Mouse (Mus musculus): ENCODE results near the gene Cep112.
"Not testable (repeated sequence)": the region's sequence is repeated elsewhere in the genome, so short reads cannot be mapped to it uniquely, and the experiment has no call there.

The Cep112 gene

DNA sequence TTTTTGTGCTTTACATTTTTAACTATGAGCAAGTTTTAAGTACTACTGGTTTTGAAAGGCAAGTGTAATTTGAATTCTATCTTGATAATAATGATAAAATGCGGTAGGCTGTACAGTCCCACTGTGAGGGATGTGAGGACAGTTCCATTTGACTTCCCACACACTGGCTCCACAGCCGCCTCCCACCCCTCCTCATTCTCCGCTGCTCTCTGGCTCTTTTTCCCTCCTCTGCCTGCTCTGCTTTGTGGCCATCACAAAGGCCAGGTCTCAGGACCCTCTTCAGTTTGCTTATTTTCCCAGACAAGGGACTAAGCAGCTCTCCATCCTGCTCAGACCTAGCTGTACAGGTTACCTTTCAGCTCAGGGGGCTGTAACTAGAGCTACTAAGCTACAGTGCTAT is 379.0 kb downstream of the Cep112 start:
- no peak for DNase-seq

DNA sequence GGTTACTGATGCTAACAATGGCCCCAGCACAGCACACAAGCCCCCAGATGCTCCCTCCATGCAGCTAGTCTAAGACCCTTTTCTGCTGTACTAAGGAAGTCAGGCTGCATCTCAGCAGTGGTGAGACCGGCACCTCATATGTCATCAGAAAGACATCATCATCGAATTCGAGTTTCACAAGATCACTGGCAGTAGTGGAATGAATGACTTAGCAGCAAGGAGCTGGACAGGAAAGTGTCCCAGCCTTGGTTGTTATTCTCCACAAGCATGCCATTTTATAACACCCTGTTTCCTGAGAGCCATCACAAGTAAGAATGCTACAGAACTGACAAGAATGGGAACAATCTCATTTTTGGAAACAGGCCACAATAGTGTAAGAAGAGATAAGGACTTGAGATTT is 381.0 kb downstream of the Cep112 start:
- DNase-seq, result no peak

DNA sequence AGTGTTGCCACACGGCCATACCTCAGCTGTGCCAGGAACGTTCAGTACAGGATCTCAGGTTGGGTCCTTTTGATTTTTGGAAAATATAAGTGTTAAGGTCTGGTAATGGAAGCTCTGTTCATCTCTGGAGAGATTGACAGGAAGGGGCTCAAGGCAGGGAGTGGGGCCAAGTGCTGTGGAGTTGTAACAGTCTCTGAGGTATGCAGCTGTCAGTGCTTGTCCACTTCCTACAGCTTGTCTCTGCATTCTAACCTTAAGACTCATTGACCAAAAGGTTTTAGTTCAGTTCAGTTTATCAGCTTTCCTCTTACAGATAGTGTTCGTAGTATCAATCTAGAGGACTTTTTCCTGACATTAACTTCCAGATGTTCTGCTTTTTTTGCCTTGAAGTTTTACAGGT is 384.6 kb downstream of the Cep112 start:
- no peak for DNase-seq

DNA sequence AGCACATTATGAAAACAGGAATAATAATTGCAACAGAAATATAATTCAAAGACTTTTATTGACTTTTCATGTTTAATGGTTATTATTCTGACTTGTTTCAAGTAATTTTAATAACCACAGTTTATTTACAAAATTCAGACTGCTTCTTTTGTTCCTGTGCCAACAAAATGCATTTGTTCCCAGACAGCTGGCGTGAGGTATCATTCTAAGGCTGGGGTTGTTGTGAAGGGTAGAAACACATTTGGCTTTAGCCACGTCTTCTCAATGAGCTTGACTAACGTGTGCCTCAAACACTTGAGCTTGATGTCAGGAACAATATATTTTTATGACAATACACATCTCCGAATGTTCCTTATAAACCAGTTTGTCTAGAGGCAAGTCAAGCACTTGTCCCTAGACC is 396.8 kb downstream of the Cep112 start:
- no peak for DNase-seq

DNA sequence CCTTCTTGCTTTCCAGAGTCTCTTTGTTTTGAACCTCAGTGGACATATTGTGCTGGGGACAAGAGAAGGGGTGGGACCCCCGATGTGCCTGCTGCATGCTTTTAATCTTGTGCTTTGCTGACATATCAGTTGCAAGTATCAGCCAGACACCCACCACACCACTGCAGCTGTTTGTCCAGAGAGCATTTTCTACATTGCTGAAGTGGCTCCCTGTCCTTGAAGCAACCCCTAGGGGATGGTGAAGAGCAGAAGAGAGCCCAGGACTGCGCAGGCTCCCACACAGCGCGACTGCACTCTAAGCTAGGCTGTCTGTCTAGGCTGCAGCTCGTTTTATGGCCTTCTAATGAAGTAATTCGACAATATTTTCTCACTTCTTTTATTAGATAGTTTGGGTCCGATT is 397.3 kb downstream of the Cep112 start:
- no peak for DNase-seq

DNA sequence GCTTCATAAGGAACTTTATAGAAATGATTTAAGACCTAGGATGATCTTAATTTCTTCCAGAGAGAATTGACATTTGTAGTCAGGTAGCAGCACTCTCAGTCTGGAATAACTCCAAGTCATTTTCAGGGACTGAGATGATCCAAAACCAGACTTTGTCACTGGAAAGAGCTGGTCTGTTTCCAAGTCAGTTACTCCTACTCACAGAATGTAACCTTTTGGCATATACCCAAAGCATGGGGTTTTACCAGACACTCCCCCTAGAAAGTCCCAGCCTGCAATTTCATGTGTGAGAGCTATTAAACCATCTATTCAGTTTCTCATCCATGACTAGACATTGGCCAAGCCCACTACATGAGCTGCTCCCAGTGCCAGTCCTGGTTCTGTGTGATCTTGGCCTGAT is 402.3 kb downstream of the Cep112 start:
- DNase-seq, result peak; percentile 20 to 75

DNA sequence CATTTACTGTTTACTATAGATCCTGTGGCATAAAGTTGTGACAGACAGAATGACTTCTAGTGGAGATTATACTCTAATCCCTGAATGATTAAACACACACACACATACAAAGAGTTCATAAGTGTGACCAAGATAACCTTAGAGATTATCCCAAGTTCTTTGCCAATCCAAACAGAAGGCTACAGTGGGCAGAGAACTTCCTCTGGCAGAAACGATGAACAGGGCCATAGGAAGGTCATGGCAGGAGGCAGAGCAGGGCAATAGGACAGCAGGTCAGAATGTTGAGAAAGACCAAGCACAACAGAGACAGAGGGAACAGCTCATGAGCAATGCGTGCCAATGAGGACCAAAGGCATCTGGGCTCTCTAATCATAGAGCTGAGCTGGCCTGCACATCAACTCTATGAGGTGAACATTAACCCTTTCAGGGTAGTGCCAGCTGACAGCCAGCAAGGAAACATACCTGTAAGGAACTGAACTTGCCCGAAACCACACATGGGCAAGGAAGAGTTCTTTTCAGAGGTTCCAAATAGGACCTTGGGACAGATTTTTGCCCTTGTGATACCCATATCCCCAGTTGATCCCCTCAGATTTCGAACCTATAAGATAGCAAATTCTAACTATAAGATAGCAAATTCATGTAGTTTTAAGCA is 403.5 kb downstream of the Cep112 start:
- no peak for DNase-seq

DNA sequence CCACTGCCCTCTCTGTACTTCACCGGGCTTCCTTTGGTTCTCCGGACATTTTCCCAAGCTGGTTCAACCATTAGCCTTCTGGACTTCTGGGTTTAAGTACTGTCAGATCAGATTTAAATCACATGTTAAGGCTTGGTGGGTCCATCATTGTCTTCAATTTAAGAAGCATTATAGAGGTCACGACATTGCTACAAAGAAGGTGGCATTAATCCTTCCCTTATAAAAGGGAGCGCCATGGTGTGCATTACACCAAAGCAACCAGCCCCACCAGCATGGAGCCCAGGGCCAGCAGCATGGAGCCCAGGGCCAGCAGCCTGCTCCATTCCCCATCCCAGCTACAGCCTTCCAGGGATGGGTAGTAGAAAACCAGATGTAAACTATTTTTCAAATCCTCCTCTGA is 411.7 kb downstream of the Cep112 start:
- DNase-seq, result no peak

DNA sequence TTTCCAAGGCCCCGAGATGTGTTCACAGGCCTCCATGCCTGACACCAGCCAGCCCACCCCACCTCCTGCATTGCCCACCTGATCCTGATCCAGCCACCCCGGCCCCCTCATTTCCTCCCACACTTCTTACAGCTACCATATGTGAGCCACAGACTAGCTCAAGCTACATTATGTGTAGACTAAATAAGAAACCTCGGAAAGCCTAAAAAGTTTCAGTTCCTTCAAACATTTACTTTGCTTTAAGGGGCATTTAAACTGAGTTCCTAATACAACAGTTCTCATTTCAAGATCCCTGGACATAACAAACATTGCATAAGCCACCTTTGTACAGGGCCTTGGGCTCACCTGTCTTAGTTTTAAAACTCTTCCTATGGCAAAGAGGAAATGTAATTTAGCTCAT is 415.2 kb downstream of the Cep112 start:
- DNase-seq, result no peak

DNA sequence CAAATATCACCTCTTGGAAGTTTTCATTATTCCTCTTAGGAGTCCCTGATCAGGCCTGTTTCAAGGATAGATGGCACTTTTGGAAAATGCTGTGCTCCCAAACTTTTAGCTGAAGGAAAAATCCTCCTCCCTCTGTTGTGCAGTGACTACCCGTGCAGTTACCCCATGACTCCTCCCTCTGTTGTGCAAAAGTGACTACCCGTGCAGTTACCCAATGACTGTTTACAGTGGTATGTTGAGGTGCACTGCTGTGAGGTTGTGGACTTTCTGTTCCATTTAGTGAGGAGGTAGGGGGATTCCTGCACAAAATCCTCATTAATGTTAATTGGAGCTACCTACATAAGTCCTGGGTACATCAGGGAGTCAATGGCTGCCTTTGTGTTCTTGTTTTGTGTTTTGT is 417.8 kb downstream of the Cep112 start:
- no peak for DNase-seq

DNA sequence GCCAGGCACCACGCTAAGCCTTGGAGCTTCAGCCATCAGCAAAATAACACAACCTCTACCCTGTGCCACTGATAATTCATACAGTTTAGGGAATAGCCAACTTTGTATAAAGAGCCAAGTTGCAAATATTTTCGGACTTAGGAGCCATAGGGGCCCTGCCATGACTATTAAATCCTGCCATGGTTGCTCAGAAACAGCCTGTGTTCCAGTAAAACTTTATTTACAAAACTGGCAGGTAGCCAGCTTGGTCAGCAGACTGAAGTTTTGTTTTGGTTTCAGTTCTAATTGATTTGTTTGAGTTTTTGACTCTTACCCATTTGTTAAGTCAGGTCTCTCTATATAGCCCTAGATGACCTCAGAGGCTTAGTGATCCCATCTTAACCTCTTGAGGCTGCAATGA is 421.0 kb downstream of the Cep112 start:
- DNase-seq, result no peak

DNA sequence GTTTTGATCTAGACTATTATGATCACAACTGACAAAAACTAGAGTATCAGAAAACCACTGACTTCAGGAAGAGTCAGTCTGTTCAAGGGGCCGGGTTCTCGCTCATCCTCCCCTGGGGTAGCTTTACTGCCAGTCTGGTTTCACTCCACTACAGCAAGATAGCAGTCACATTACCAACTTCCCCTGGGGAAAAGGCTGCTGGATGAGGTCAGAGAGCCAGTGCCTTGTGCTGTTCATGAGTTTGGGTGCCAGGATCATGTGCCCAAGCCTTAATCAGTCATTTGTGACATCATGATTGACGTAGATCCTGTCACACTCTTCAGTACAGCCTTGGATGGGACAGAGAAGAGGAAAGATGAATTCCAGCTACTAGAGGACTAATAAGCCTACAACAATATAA is 421.5 kb downstream of the Cep112 start:
- no peak for DNase-seq

DNA sequence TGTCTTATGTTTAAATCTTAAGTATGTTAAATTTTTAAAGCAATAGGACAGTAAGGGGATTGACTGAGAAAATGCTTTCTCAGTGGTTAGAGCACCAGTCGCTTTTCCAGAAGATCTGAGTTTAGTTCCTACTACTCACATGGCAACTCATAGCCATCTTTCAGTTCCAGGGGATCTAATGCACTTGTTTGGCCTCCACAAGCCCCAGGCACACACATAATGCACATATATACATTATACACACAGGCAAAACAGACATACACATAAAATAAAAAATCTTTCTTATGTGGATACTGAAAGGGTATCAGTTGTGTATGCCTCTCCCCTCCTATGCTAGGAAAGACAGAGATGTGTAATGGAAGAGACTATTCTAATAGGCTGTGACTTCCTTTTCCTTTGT is 426.8 kb downstream of the Cep112 start:
- no peak for DNase-seq

DNA sequence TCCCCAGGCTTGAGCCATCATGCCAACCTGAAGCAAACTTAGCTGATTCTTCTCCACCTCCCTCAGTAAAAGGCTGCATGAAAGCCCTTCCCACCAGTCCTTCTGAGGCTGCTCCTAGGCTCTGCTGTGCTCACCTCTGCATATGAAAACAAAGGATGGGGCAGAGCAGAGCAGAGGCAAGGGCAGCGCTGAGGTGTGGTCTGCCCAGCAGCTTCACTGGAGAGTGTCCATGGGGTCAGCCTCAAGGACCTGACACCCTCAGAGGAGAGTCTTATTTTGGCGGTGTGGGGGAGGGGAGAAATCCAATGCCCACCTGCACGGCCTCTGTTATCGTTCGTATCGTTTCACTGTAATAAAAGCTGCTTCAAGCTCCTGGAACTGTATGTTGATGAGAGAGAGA is 432.3 kb downstream of the Cep112 start:
- DNase-seq, result peak in 1 of 2 experiments; percentile 8

DNA sequence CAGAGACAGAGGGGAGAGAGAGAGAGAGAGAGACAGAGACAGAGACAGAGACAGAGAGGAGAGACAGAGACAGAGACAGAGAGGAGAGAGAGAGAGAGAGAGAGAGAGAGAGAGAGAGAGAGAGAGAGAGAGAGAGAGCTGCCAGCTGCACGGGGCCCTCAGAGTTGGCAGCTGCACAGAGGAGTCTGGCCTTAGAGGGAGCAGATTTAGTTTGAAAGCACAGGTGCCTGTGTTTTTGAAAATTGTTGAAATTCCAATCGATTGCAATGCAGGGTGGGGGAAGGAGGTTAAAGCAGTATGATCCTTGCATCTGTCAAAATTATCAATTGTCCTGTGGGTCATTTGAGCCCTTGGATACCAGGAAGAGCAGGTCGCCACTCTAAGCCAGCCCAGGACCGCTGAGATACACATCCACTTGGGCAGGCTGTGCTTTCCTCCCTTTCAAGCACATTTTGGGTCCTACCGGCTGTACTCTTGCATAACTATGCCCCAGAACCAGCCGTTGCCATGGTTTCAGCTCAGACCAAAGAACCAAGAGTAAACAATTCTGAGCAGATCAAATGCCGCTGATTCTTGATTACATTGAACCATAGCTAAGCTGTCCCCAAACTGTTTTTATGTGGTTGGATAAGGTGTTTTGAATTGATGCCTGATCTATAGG is 432.8 kb downstream of the Cep112 start:
- peak; percentile 38 to 43 for DNase-seq

DNA sequence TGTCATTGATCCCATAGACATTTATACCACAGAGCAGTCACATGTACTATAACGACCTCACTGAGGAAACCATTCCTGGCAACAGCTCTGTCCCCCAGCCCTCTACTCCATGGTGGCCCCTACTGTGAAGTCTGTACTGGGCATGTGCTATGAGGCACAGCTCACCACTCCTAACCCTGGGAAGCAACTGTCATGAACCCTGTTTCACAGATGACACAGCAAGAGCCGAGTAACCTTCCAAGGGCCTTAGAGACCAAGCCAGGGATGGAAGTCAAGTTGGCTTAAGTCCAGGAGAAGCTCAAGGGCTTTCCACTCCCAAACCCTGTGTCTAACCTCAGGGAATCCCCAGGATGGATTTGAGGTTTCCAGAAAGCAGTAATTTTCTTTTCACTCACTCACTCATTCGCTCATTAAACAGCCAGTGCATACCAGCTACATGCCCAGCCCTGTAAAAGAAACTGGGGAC is 433.4 kb downstream of the Cep112 start:
- DNase-seq, result peak; percentile 15 to 41

DNA sequence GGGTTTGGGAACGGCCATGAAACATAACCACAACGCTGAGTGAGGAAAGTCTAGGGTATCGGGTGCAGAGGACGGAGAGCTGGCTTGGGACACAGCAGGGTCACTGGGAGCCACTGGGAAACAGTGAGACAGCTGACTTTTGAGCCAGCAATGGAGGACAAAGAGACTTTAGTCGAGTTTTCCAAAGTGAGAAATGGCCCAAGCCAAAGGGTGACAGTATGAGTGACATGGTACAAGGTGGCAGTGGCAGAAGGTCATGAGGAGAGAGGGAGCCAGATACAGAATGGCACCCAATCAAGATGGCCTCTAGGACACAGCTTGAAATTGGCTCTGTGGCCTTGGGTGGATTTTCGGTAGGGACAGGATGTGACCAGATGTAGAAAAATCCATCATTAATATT is 433.9 kb downstream of the Cep112 start:
- DNase-seq, result peak in 1 of 2 experiments; percentile 7

DNA sequence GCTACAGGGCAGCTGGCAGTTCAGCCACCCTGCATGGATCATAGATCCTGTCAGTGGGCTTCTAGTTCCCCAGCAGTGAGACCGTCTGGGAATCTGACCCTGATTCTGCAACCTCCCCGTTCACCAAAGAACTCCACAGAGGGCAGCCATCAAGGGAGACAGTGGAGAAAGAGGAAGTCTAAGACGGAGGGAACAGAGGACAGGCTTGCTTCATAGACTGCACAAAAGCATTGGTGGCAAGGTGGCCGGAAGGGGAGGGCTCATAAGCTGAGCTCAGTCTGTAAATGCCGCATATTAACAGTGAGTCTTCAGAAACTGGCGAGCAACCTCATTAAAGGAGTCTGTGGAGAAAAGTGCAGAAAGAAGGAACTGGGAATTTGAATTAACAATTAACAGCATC is 437.4 kb downstream of the Cep112 start:
- no peak for DNase-seq

DNA sequence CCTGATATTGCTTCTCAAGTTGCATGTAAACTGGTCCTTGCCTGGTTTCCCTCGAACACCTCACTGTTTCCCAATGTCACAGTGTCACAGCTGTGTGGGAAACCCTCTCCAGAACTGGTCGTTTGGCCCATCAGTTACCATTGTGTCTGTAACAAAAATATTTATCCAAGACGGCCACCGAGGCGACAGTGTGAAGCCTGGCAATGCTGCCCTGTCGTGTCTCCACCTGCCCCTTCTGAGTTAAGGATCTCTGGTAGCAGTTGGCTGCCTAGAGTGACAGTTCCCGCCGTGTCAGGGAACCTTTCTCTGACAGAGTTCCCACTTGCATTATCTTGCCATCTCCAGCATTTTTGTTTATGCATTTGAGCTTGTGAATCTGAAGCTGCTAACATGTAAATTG is 440.8 kb downstream of the Cep112 start:
- peak in 1 of 2 experiments; percentile 17 for DNase-seq

DNA sequence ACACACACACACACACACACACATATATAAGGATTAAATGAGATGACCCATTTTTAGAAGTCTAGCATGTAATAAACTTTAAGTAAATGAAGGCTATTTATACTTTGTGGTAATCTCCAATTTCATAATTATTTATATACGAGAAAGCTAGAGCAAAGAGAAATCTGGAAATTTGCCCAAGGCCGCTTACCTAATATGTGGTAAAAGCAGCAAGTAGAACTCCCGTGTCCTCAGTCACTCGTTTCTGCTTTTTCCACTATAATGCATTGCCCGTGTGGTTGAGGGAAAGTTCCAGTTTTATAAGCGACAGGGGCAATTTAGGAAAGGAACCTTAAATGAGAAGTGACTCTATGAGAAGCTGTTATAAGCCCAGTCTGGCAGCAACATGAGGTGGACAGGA is 442.5 kb downstream of the Cep112 start:
- no peak for DNase-seq

DNA sequence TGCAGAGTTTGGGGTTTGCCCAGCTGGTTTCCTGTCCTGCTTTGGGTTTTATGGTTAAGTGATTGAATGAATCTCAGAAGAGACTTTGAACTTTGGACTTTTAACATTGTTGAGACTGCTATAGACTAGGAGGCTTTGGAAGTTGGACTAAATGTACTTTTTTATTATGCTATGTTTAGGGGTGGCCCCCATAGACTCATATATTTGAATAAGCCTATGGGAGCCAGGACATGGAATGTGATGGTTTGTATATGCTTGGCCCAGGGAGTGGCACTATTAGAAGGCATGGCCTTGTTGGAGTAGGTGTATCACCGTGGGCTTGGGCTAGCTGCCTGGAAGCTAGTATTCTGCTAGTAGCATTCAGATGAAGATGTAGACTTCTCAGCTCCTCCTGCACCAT is 446.3 kb downstream of the Cep112 start:
- not testable (repeated sequence) for DNase-seq

DNA sequence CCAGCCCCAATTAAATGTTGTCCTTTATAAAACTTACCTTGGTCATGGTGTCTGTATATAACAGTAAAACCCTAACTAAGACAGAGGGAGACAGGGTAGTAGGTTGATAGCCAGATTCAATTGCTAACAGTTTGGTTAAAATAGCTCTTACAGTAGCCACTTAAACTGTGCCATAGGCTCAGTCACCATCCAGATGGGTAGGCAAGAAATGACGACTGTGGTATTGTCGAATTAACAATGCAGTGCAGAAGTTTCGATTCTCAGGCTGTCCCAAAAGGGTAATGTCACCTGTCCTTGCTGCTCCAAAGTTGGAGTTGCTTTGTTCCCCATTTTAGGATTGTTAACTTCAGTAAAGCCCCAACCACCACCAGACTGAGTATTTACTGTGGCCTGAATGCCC is 446.8 kb downstream of the Cep112 start:
- DNase-seq, result no peak

DNA sequence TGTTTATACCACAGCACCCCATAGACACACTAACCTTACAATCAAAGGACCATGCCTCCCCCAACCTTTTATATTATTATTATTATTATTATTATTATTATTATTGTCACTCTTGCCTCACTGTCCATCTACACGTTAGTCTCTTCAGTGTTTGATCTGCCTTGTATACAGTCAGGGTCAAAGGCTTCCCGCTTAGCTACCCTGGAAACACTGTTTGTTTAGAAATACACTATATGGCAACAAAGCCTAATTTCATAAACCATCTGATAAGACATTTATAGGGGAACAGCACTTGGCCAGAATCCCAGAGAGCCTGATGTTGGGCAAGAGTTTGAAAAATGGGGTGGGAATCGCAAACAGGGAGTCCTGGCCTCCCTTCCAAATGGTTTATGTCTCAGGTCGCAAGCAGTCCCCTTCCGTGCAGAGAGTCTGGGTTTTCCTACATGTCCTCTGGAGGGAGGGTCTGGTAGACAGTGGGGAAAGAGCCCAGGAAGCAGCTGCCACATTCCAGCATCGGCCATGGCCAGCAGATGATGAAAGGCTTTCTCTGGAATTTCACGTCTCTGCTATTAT is 451.7 kb downstream of the Cep112 start:
- no peak for DNase-seq

DNA sequence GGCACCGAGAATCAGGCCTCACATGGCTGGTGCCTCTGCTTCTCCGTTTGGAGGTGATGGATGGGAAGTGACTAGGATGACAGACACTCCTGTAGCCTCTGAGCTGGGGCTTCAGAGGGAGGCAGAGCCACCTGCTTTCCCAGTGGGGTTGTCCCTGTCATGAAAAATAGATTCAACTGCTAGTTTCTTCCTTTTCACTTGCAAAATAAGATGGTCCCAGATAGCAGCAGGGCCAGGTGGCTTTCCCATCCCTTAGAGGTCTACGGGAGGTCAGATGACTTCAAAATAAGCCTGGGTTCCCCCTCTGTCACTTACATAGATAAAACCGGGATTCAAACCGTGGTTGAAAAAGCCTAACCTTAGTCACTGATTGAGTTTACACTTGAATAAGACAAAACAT is 452.5 kb downstream of the Cep112 start:
- DNase-seq, result no peak

DNA sequence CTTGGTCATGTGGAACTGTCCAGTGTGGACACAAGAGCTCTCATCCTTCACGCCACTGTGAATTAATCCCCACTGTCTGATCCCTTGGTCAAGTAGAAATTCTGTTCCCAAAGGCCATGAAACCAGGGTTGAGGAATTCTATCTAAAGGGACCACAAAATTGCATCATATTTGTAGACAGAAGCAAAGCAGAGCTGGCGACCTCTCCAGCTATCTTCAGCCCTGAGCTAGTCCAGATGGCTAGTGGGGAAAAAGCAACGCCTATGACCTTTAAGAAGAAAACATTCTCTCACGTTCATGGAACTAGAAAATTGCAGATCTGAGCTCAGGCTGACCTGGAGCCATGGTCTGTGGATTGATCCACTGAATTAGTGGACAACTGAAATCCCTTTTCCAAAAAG is 455.6 kb downstream of the Cep112 start:
- no peak for DNase-seq
